Mouse (Mus musculus) limb, embryonic 12.5 days (tissue): Measurements from ENCODE around the gene Khdc1c. TPM values are rescaled to one million over a fixed set of nuclear protein-coding genes. Genes with fewer than 3 reads are reported as not detected.
"Not testable (repeated sequence)": the region's sequence is repeated elsewhere in the genome, so short reads cannot be mapped to it uniquely, and the experiment has no call there.

Experiments used
- ATAC-seq: fragments of 200-750 bp; cut with Nextera tagmentation; 2 replicates; pipeline ENCODE4 v1.8.0; 2017; ENCODE audit warnings: low read depth, moderate TSS enrichment; ENCODE audit not compliant: insufficient number of reproducible peaks, insufficient read depth, low FRiP score, low TSS enrichment
- H3K27ac ChIP-seq: fragments of 300-500 bp; sonication (generic); 2 replicates; pipeline ENCODE4 v1.5.1; 2016; ENCODE audit warnings: mild to moderate bottlenecking, moderate library complexity
- H3K27me3 ChIP-seq: fragments of 300-500 bp; sonication (generic); 2 replicates; pipeline ENCODE4 v1.6.1; 2016; ENCODE audit warnings: mild to moderate bottlenecking, moderate library complexity
- H3K36me3 ChIP-seq: fragments of 300-500 bp; sonication (generic); 2 replicates; pipeline ENCODE4 v1.6.1; 2016; ENCODE audit warnings: mild to moderate bottlenecking, moderate library complexity
- H3K4me1 ChIP-seq: fragments of 300-500 bp; sonication (generic); replicated peaks from 2 replicates; pipeline ENCODE4 v1.6.1; 2016
- H3K4me2 ChIP-seq: fragments of 300-500 bp; sonication (generic); 2 replicates; pipeline ENCODE4 v1.6.1; 2016; ENCODE audit warnings: mild to moderate bottlenecking, moderate library complexity
- H3K4me3 ChIP-seq: fragments of 300-500 bp; sonication (generic); replicated peaks from 2 replicates; pipeline ENCODE4 v1.5.1; 2016; ENCODE audit warnings: mild to moderate bottlenecking
- H3K9ac ChIP-seq: fragments of 300-500 bp; sonication (generic); replicated peaks from 2 replicates; pipeline ENCODE4 v1.6.1; 2016; ENCODE audit warnings: mild to moderate bottlenecking, moderate library complexity
- H3K9me3 ChIP-seq: fragments of 300-500 bp; sonication (generic); 2 replicates; pipeline ENCODE4 v1.6.1; 2016; ENCODE audit warnings: mild to moderate bottlenecking, moderate library complexity
- WGBS: fragments of 180-500 bp; shearing (Covaris S2); methylation state at CpG from one replicate; pipeline ENCODE4 v1.1.7; 2016; 5-methylcytosine and 5-hydroxymethylcytosine counted together
- polyA plus RNA-seq: library from polyadenylated mRNA; unstranded; fragments of >200 nt; fragmentation: Nextera tagmentation; extraction: Ambion mirVana; gene quantifications from 2 replicates; pipeline ENCODE4 v1.2.1, GENCODE M21; 2016

Gene Khdc1c
- polyA plus RNA-seq: not detected in 2 replicates

DNA sequence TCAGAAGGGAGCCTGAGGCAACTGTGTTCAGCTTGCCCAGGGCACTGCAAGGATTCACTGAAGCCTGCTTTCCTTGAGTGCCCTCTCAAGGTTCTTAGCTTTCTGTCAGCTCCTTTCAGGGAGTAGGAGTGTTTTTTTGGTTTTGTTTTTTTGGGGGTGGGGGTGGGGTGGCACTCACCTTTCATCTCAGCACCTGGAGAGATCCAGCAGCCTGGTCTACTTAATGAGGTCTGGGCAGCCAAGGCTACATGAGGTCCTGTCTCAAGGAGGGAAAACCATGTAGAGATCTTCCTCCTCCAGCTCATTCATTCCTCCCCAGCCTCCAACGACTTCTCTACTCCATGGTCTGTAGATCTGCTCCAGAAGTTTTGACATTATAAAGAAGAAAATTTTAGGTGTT is at the start of gene Khdc1c:
Khdc1c (plus strand) TSS at position 301 of the 400 bp plus-strand sequence.
- H3K4me3 ChIP-seq, H3K27me3 ChIP-seq, H3K9ac ChIP-seq, H3K4me2 ChIP-seq, H3K27ac ChIP-seq, ATAC-seq, H3K36me3 ChIP-seq, H3K9me3 ChIP-seq, H3K4me1 ChIP-seq: not testable (repeated sequence)
- WGBS: 79% methylated on average over 1 of the region's 1 CpGs

- 93% methylated on average over 5 of the region's 5 CpGs for WGBS
- ATAC-seq, H3K27me3 ChIP-seq, H3K9ac ChIP-seq, H3K36me3 ChIP-seq, H3K27ac ChIP-seq, H3K4me1 ChIP-seq, H3K4me3 ChIP-seq, H3K9me3 ChIP-seq, H3K4me2 ChIP-seq: not testable (repeated sequence)
Measured at GRCm38 (mm10) chr1:21320271-21320670, 47.9 kb upstream of the Khdc1c start.

DNA sequence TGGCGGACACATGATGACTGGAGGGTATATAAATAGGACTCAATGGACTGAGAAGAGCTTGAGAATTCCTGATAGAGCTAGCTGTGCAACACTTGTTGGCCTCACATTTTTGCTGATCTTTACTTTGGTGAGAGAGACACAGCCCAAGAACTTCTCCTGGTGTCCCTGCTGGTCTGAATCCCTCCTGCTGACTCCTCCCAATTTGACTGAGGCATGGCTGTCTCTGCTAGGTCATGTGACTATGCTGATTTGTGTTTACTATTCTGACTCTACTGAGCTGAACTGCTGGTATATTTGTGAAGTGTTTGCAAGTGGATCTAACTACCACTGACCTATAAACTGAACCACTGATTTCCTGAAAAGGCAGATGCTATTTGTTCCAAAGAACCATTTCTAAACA is 46.5 kb upstream of the Khdc1c start:
- no peak overlapping the region for H3K4me3 ChIP-seq
- no peaks in the 10 kb centered on the region for H3K4me1 ChIP-seq
- H3K27ac ChIP-seq: no peak overlapping the region
- H3K9ac ChIP-seq: no peak overlapping the region
- H3K9me3 ChIP-seq: no peaks in the 10 kb centered on the region
- H3K4me2 ChIP-seq: no peak overlapping the region
- no peaks in the 10 kb centered on the region for H3K36me3 ChIP-seq
- 90% methylated on average over 1 of the region's 1 CpGs for WGBS
- no peaks in the 10 kb centered on the region for H3K27me3 ChIP-seq
- ATAC-seq: no peak

DNA sequence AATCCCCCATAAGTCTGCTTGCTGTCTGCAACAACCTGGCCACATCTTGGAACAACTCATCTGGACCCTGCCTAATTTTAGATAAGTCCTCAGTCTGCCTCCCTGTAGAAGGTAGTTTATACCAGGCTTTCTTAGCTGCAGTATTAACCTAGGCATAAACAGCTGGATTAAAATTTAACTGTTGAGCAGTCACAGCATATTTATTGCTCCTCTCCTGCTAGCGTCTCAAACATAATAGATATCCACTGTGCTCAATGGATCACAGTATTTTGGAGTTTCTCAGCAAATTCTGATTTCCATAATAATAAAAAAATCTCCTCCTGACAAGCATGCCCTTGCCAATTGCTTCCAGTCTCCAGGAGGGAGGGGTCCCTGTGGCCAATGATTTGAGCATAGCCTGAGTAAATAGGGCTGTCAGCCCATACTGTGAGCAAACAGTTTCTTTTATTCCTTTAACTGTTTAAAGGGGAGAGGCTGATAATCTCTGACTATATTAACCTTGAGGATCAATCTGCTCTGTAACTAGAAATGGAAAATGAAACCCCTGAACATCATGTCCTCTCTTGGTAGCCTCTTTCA is 44.0 kb upstream of the Khdc1c start:
- no peak overlapping the region for H3K9ac ChIP-seq
- 80% methylated on average over 1 of the region's 1 CpGs for WGBS
- H3K9me3 ChIP-seq: no peaks in the 10 kb centered on the region
- H3K4me2 ChIP-seq: no peak overlapping the region
- H3K4me1 ChIP-seq: no peaks in the 10 kb centered on the region
- no peak for ATAC-seq
- H3K27ac ChIP-seq: no peak overlapping the region
- no peaks in the 10 kb centered on the region for H3K27me3 ChIP-seq
- no peaks in the 10 kb centered on the region for H3K36me3 ChIP-seq
- H3K4me3 ChIP-seq: no peak overlapping the region

- no peak for ATAC-seq
- no peaks in the 10 kb centered on the region for H3K9me3 ChIP-seq
- H3K4me2 ChIP-seq: no peak overlapping the region
- H3K27me3 ChIP-seq: no peaks in the 10 kb centered on the region
- H3K27ac ChIP-seq: no peak overlapping the region
- H3K4me1 ChIP-seq: no peaks in the 10 kb centered on the region
- WGBS: 87% methylated on average over 1 of the region's 1 CpGs
- no peak overlapping the region for H3K4me3 ChIP-seq
- H3K36me3 ChIP-seq: no peaks in the 10 kb centered on the region
- no peak overlapping the region for H3K9ac ChIP-seq
Measured at GRCm38 (mm10) chr1:21324633-21325032, 43.5 kb upstream of the Khdc1c start.

DNA sequence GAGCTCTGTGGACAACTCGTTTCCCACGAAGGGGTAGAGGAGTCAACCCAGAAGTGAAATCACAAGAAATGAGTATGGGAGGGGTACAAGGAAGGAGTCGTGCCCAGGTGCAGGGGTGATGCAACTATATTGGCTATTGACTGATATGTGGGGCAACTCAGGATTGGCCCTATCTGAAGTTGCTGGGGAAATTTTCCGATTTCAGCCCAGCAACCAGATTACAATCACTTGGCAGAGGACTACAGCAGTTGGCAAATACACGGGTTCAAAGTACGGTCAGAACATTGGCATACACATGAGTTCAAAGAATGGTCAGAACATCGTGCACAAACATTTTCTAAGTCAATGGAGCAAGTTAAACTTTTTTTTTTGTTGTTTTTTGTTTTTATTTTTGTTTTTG is 41.4 kb upstream of the Khdc1c start:
- no peak overlapping the region for H3K27ac ChIP-seq
- no peak for ATAC-seq
- H3K9ac ChIP-seq: no peak overlapping the region
- no peak overlapping the region for H3K4me3 ChIP-seq
- no peak overlapping the region for H3K4me2 ChIP-seq
- no peaks in the 10 kb centered on the region for H3K27me3 ChIP-seq
- H3K36me3 ChIP-seq: no peaks in the 10 kb centered on the region
- H3K9me3 ChIP-seq: no peaks in the 10 kb centered on the region
- H3K4me1 ChIP-seq: no peaks in the 10 kb centered on the region
- 89% methylated on average over 7 of the region's 7 CpGs for WGBS

- not testable (repeated sequence) for H3K36me3 ChIP-seq, H3K4me1 ChIP-seq, H3K9ac ChIP-seq, H3K27me3 ChIP-seq, H3K4me3 ChIP-seq, H3K9me3 ChIP-seq, H3K4me2 ChIP-seq, ATAC-seq, H3K27ac ChIP-seq
Measured at GRCm38 (mm10) chr1:21331161-21331560, 37.0 kb upstream of the Khdc1c start.

DNA sequence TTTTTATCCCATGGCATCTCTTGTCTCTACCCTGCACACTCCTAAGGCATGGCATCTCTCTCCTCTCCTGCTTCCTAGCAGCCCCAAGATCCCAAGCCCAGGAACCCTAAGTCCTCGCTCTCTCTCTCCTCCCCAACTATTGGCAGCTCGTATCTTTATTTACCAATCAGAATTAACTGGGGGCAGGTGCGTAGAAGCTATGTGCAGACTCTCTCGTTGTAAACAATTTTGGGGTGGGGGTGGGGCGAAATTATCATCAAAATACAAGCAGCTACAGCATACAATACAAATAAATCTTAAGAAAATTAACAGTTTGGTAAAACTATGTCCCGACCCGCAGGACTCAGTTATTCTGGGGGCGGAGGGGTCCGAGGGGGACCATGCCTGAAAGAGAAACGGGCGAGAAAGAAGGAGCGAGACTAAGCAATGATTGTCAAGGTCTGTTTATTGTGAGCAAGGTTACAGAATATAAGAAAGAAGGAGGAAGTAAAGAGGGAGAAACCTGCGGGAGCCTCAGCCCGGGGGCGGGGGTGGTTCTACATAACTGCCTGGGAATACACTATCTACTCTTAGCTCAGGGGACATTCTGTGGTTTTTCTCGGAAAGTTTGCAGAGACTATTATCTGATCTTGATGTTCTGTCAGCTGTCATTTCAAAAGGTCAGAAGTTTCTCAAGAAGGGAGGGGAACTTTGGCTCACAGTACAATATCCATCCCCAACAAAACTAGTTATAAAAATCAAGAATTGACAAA is 34.7 kb upstream of the Khdc1c start:
- Histone ChIP-seq H3K9ac (no peak overlapping the region), H3K4me3 (no peak overlapping the region), H3K4me1 (no peaks in the 10 kb centered on the region), H3K9me3 (no peaks in the 10 kb centered on the region), H3K36me3 (no peaks in the 10 kb centered on the region), H3K4me2 (no peak overlapping the region), H3K27ac (no peak overlapping the region), H3K27me3 (no peaks in the 10 kb centered on the region)
- WGBS: 82% methylated on average over 16 of the region's 16 CpGs
- no peak for ATAC-seq

DNA sequence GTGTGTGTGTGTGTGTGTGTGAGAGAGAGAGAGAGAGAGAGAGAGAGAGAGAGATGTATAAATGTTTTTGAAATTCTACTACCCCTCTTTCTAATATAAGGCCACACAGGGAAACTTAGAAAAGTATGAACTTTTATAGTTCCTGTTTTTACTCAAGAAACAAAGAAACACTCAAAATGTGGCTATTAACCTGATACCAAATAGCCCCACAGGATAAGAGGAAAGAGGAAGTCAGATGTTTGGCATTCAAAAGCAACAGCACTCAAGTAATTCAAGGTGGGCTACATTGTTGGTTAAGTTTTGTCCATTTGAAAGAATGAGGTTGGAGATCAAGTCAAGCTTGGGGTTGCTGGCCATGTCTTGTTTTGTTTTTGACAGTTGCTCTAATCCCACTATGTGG is 32.3 kb upstream of the Khdc1c start:
- no peak for ATAC-seq
- H3K36me3 ChIP-seq: no peaks in the 10 kb centered on the region

GRCm38 (mm10) chr1:21340745-21341144 is 27.4 kb upstream of the Khdc1c start:
- Histone ChIP-seq H3K9me3 (no peaks in the 10 kb centered on the region), H3K27me3 (no peaks in the 10 kb centered on the region), H3K9ac (no peak overlapping the region), H3K4me2 (no peak overlapping the region), H3K4me1 (no peaks in the 10 kb centered on the region), H3K36me3 (no peaks in the 10 kb centered on the region), H3K4me3 (no peak overlapping the region), H3K27ac (no peak overlapping the region)
- no peak for ATAC-seq
- 93% methylated on average over 1 of the region's 1 CpGs for WGBS

More for the DNA sequence above, 32.3 kb upstream of the Khdc1c start:
- H3K4me3 ChIP-seq: no peak overlapping the region
- H3K4me1 ChIP-seq: no peaks in the 10 kb centered on the region
- H3K27me3 ChIP-seq: no peaks in the 10 kb centered on the region
- H3K27ac ChIP-seq: no peak overlapping the region
- H3K9ac ChIP-seq: no peak overlapping the region
- H3K9me3 ChIP-seq: no peaks in the 10 kb centered on the region
- no peak overlapping the region for H3K4me2 ChIP-seq

DNA sequence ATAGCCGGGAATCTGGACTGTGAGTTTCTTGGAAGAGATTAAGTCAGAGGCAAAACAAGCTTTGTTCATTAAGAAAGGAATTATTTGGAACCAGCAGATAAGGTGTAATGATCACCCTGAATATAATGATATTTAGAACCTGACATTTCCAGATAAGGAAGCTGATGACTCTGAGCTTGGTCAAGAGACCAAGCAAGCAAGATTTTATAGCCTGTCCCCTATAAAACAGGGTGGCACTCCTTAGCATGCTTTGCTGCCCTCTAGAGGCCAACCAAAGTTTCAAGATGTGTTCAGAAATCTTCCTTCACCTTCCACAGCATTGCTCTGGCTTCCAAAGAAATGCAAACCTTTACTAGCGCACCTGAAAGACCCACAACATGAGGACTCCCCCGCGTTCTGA is 23.9 kb upstream of the Khdc1c start:
- 59% methylated on average over 4 of the region's 4 CpGs for WGBS
- Histone ChIP-seq H3K4me2 (no peak overlapping the region), H3K27ac (no peak overlapping the region), H3K9me3 (no peaks in the 10 kb centered on the region), H3K27me3 (no peaks in the 10 kb centered on the region), H3K36me3 (no peaks in the 10 kb centered on the region), H3K4me3 (no peak overlapping the region), H3K9ac (no peak overlapping the region), H3K4me1 (no peaks in the 10 kb centered on the region)
- ATAC-seq: no peak

DNA sequence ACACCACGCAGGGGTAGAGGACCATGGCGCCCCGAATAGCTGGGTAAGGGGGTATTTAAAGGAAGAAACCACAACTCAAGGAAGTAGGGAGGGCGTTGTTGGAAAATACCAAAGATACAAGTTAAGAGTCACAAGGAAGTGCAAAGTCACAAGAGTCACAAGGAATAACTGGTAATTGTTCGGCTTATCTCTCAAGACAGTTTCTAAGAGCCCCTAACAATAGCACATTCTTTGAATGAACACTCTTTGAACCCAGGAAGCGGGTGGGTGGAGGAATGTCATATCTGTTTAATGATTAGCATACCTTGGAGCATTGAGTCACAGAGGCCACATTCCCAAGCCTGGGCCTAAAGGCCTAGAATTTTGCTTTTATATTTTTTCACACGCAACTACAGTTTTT is 23.4 kb upstream of the Khdc1c start:
- 91% methylated on average over 7 of the region's 7 CpGs for WGBS
- H3K36me3 ChIP-seq, H3K4me2 ChIP-seq, H3K4me3 ChIP-seq, H3K9ac ChIP-seq, ATAC-seq, H3K9me3 ChIP-seq, H3K4me1 ChIP-seq, H3K27me3 ChIP-seq, H3K27ac ChIP-seq: not testable (repeated sequence)
